Mouse (Mus musculus): ENCODE measurements around the gene Serpina1f. TPM values are rescaled to one million over a fixed set of nuclear protein-coding genes. Genes with fewer than 3 reads are reported as not detected.
"Not testable (repeated sequence)": the region's sequence is repeated elsewhere in the genome, so short reads cannot be mapped to it uniquely, and the experiment has no call there.

The Serpina1f gene
- total RNA-seq, 2 experiments from 2014 or later, result not detected

GRCm38 (mm10) chr12:103685386-103685785 lies 9.9 kb downstream of the Serpina1f start:
- no peak for TF ChIP-seq CTCF (IDR thresholded peaks at IDR 0.05)
- no peak for DNase-seq (ENCODE audit: extremely low spot score in 1 of 2, low spot score in 2 of 2)
- intact Hi-C loops (cut with DNase I), result loop anchor here (5.0 kb wide), 1 partner anchor 287 kb away; no protein-coding TSS in a partner anchor
- Histone ChIP-seq H3K27ac (no peak overlapping the region), H3K4me3 (no peak overlapping the region)

DNA sequence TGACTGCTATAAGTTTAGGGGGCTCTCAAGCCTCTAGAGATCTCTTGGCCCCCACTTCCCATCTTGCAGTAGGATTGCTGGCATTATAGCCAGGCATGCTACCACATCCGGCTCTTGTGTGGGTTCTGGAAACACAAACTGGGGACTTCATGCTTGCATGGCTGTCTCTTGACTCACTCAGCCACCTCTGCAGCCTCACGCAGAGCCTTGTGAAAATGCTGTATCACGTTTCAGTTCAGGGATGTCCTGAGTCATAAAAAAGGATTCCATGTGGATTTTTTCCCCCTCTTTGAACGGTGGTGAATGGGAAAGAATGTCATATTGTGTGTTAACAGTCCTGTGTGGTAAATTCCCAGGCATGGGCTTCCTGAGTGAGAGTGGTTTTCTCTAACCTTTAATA lies 11.6 kb downstream of the Serpina1f start:
- no peak for DNase-seq (ENCODE audit: extremely low spot score in 1 of 2, low spot score in 2 of 2)
- no peak overlapping the region for H3K27ac ChIP-seq
- no peak for TF ChIP-seq CTCF (IDR thresholded peaks at IDR 0.05)
- intact Hi-C loops (cut with DNase I), result no loop called here
- H3K4me3 ChIP-seq, result no peak overlapping the region

DNA sequence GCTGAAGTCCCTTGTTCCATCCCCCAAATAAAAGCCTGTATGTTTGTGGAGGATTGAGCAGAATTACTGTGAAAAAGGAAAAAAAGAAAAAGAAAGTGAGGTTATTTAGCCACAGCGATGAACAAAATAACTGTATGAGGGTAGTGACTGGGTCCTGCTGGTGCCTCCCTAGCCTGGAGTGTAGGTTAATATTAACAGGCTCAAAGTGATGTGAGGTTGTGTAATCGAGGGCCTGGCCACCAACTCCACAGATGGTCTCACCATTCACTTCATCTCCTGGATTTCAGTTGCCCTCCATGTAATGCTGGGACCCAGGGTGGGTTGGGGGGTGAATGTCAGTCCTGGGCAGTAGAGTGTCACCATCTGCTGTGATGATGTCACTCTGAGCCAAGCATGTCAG lies 13.6 kb downstream of the Serpina1f start:
- intact Hi-C loops (cut with DNase I), result no loop called here
- Histone ChIP-seq H3K4me3 (no peak overlapping the region), H3K27ac (no peak overlapping the region)
- DNase-seq (ENCODE audit: extremely low spot score in 1 of 2, low spot score in 2 of 2), result no peak
- TF ChIP-seq CTCF (IDR thresholded peaks at IDR 0.05), result no peak

DNA sequence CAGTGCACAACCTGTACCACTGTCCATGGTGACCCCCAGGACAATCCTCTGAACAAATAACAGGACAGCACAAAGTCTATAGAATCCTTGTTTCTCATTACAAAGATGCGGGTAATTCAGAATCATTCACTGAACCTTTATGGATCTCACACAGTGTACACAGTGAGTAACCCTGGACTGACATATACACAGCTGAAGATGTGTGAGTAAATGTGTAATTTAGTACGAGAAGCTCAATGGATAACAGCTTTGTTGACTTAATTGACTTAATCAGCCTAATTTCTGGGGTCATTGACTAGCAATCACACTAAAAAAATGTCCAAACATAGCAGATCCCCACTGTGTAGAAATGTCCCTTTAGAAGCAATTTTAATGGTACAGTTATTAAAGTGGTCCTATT lies 14.2 kb downstream of the Serpina1f start:
- Histone ChIP-seq H3K4me3 (no peak overlapping the region), H3K27ac (no peak overlapping the region)
- intact Hi-C loops (cut with DNase I), result no loop called here
- TF ChIP-seq CTCF (IDR thresholded peaks at IDR 0.05), result no peak
- DNase-seq (ENCODE audit: extremely low spot score in 1 of 2, low spot score in 2 of 2), result no peak

GRCm38 (mm10) chr12:103679853-103680252 lies 15.5 kb downstream of the Serpina1f start:
- H3K27ac ChIP-seq; intact Hi-C loops (cut with DNase I); DNase-seq (ENCODE audit: extremely low spot score in 1 of 2, low spot score in 2 of 2); H3K4me3 ChIP-seq: not testable (repeated sequence)

- DNase-seq (ENCODE audit: extremely low spot score in 1 of 2, low spot score in 2 of 2), result no peak
- no peak within 1 kb of the TSS for H3K27ac ChIP-seq
- intact Hi-C loops (cut with DNase I), result no loop called here
- H3K4me3 ChIP-seq, result no peak within 1 kb of the TSS
- TF ChIP-seq CTCF (IDR thresholded peaks at IDR 0.05), result no peak
Observed at GRCm38 (mm10) chr12:103676039-103676438, 19.3 kb downstream of the Serpina1f start, which contains the start of gene Serpina16. TSS of gene Serpina16 (minus strand) at chr12:103676139.

GRCm38 (mm10) chr12:103673179-103673578 lies 22.1 kb downstream of the Serpina1f start:
- no peak for DNase-seq (ENCODE audit: extremely low spot score in 1 of 2, low spot score in 2 of 2)
- intact Hi-C loops (cut with DNase I), result no loop called here
- Histone ChIP-seq H3K27ac (no peak overlapping the region), H3K4me3 (no peak overlapping the region)
- no peak for TF ChIP-seq CTCF (IDR thresholded peaks at IDR 0.05)

DNA sequence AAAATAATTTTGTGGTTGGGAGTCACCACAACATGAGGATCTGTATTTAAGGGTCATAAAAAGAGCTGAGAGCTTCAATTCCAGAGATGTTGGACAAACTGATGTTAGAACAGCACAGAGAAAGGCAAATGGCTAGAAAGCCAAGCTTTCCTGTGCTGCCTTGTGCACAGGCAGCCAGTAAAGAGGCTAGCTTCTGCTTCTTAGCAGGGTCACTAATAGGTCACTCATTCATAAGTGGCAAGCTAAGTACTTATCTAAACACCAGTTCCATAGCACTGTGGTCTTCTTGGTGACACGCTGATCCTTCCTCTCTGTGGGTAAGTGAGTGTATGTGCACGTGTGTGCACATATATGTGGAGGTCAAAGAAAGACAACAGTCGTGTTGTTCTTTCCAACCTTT lies 23.8 kb downstream of the Serpina1f start:
- no peak overlapping the region for H3K4me3 ChIP-seq
- TF ChIP-seq CTCF (IDR thresholded peaks at IDR 0.05), result no peak
- no peak for DNase-seq (ENCODE audit: extremely low spot score in 1 of 2, low spot score in 2 of 2)
- H3K27ac ChIP-seq, result no peak overlapping the region
- intact Hi-C loops (cut with DNase I), result no loop called here

GRCm38 (mm10) chr12:103670964-103671363 lies 24.4 kb downstream of the Serpina1f start:
- TF ChIP-seq CTCF (IDR thresholded peaks at IDR 0.05), result no peak

GRCm38 (mm10) chr12:103670344-103670743 lies 25.0 kb downstream of the Serpina1f start:
- intact Hi-C loops (cut with DNase I), result no loop called here
- no peak for TF ChIP-seq CTCF (IDR thresholded peaks at IDR 0.05)
- DNase-seq (ENCODE audit: extremely low spot score in 1 of 2, low spot score in 2 of 2), result peak in 1 of 2 experiments; percentile 11
- Histone ChIP-seq H3K4me3 (no peak overlapping the region), H3K27ac (no peak overlapping the region)

More at GRCm38 (mm10) chr12:103670964-103671363, 24.4 kb downstream of the Serpina1f start:
- intact Hi-C loops (cut with DNase I), result no loop called here
- H3K27ac ChIP-seq, result no peak overlapping the region
- H3K4me3 ChIP-seq, result no peak overlapping the region
- no peak for DNase-seq (ENCODE audit: extremely low spot score in 1 of 2, low spot score in 2 of 2)

- Histone ChIP-seq H3K4me3 (no peak overlapping the region), H3K27ac (no peak overlapping the region)
- intact Hi-C loops (cut with DNase I), result no loop called here
- DNase-seq (ENCODE audit: extremely low spot score in 1 of 2, low spot score in 2 of 2), result no peak
- no peak for TF ChIP-seq CTCF (IDR thresholded peaks at IDR 0.05)
Observed at GRCm38 (mm10) chr12:103665286-103665685, 30.0 kb downstream of the Serpina1f start.

GRCm38 (mm10) chr12:103662053-103662452 lies 33.3 kb downstream of the Serpina1f start:
- DNase-seq (ENCODE audit: extremely low spot score in 1 of 2, low spot score in 2 of 2); H3K27ac ChIP-seq; H3K4me3 ChIP-seq; intact Hi-C loops (cut with DNase I): not testable (repeated sequence)

- intact Hi-C loops (cut with DNase I), result no loop called here
- Histone ChIP-seq H3K27ac (no peak overlapping the region), H3K4me3 (no peak overlapping the region)
- no peak for DNase-seq (ENCODE audit: extremely low spot score in 1 of 2, low spot score in 2 of 2)
- TF ChIP-seq CTCF (IDR thresholded peaks at IDR 0.05), result no peak
Observed at GRCm38 (mm10) chr12:103660076-103660475, 35.3 kb downstream of the Serpina1f start.

Data from left cerebral cortex, adult 2 months (tissue).